Mouse (Mus musculus) intestine, embryonic 14.5 days (tissue): Measurements from ENCODE around the gene Nkain1. TPM values are rescaled to one million over a fixed set of nuclear protein-coding genes. Genes with fewer than 3 reads are reported as not detected.

ENCODE experiments used
- ATAC-seq: fragments of 200-750 bp; cut with Nextera tagmentation; replicated peaks from 2 replicates; pipeline ENCODE4 v1.8.0; 2017; ENCODE audit warnings: low read depth, moderate number of reproducible peaks, moderate TSS enrichment, moderate library complexity; ENCODE audit not compliant: low FRiP score, low TSS enrichment
- DNase-seq: peaks from one replicate; pipeline ENCODE4 v3.0.0-alpha.2; 2018; ENCODE audit warnings: low spot score
- H3K27ac ChIP-seq: fragments of 300-500 bp; sonication (generic); 2 replicates; pipeline ENCODE4 v1.5.1; 2014; ENCODE audit warnings: low read depth, mild to moderate bottlenecking, control low read depth
- H3K27me3 ChIP-seq: fragments of 300-500 bp; sonication (generic); replicated peaks from 2 replicates; pipeline ENCODE4 v1.6.1; 2014; ENCODE audit warnings: low read length, control low read depth; ENCODE audit not compliant: control insufficient read depth, insufficient read depth
- H3K36me3 ChIP-seq: fragments of 300-500 bp; sonication (generic); 2 replicates; pipeline ENCODE4 v1.6.1; 2014; ENCODE audit warnings: low read length, control low read depth; ENCODE audit not compliant: control insufficient read depth, insufficient read depth
- H3K4me1 ChIP-seq: fragments of 300-500 bp; sonication (generic); replicated peaks from 2 replicates; pipeline ENCODE4 v1.6.1; 2014; ENCODE audit warnings: low read length, control low read depth, mixed read lengths; ENCODE audit not compliant: control insufficient read depth, insufficient read depth
- H3K4me2 ChIP-seq: fragments of 300-500 bp; sonication (generic); 2 replicates; pipeline ENCODE4 v1.6.1; 2014; ENCODE audit warnings: low read length
- H3K4me3 ChIP-seq: fragments of 300-500 bp; sonication (generic); 2 replicates; pipeline ENCODE4 v1.5.1; 2014; ENCODE audit warnings: low read depth, low read length, control low read depth, mixed read lengths
- H3K9ac ChIP-seq: fragments of 300-500 bp; sonication (generic); 2 replicates; pipeline ENCODE4 v1.6.1; 2014; ENCODE audit warnings: mild to moderate bottlenecking, low read length
- H3K9me3 ChIP-seq: fragments of 300-500 bp; sonication (generic); 2 replicates; pipeline ENCODE4 v1.6.1; 2016; ENCODE audit warnings: low read length, control low read depth; ENCODE audit not compliant: control insufficient read depth
- WGBS: fragments of 180-500 bp; shearing (Covaris S2); extraction: QIAGEN DNeasy Blood & Tissue Kit; methylation state at CpG from one replicate; pipeline ENCODE4 v1.1.7; 2014; 5-methylcytosine and 5-hydroxymethylcytosine counted together
- polyA plus RNA-seq: library from polyadenylated mRNA; unstranded; fragments of >200 nt; fragmentation: Nextera tagmentation; extraction: Ambion mirVana; gene quantifications from 2 replicates; pipeline ENCODE4 v1.2.1, GENCODE M21; 2014

Nkain1 gene
- polyA plus RNA-seq, 1 experiment from 2014 or later: 3.1 TPM

DNA sequence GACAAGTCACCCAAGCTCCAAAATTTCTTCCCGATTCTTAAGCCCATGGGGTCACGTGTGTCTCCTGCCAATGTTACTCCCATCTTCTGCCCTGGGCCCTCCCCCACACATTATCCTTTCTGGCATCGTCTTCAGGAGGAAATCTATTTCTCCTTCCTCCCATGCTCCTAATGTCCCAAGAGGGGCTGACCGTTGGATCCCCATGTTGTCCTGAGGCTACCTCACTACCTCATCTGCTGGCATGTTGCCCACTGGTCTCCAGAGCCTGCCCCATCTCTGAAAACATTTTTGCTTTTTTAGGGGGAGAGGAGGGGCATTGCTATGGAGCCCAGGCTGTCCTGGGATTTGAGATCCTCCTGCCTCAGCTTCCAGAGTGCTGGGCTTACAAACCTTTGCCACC is 30.9 kb downstream of the Nkain1 start:
- ATAC-seq (no peak), DNase-seq (no peak)
- Histone ChIP-seq H3K4me3 (no peak overlapping the region), H3K27me3 (no peaks in the 10 kb centered on the region), H3K36me3 (no peaks in the 10 kb centered on the region), H3K9ac (no peak overlapping the region), H3K4me2 (no peak overlapping the region), H3K9me3 (no peaks in the 10 kb centered on the region), H3K27ac (no peak overlapping the region), H3K4me1 (peaks cover 8% of the 10 kb centered on the region)
- WGBS: 75% methylated on average over 4 of the region's 4 CpGs

DNA sequence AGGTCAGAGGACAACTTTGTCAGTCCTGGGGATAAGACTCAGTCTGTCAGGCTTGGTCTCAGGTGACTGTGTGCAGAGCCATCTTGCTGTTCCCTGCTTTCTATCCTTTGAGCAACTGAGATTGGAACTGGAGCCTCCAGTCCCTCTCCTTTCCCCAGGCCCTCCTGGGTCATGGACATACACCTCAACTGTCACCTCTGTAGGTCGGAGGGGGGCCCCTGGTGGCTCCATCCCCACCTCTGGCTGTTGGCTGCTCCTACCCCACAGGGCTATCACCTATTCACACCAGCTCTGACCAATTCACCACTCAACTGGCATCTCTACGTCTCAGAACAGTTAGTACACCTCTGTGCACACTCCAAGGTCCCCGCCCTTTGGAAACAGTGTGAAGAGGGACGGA is 33.1 kb downstream of the Nkain1 start:
- no peak overlapping the region for H3K27ac ChIP-seq
- 85% methylated on average over 4 of the region's 4 CpGs for WGBS
- no peak for ATAC-seq
- H3K9me3 ChIP-seq: no peaks in the 10 kb centered on the region
- H3K4me2 ChIP-seq: no peak overlapping the region
- no peaks in the 10 kb centered on the region for H3K27me3 ChIP-seq
- DNase-seq: no peak
- H3K36me3 ChIP-seq: no peaks in the 10 kb centered on the region
- no peak overlapping the region for H3K4me3 ChIP-seq
- no peak overlapping the region for H3K9ac ChIP-seq
- H3K4me1 ChIP-seq: no peaks in the 10 kb centered on the region

DNA sequence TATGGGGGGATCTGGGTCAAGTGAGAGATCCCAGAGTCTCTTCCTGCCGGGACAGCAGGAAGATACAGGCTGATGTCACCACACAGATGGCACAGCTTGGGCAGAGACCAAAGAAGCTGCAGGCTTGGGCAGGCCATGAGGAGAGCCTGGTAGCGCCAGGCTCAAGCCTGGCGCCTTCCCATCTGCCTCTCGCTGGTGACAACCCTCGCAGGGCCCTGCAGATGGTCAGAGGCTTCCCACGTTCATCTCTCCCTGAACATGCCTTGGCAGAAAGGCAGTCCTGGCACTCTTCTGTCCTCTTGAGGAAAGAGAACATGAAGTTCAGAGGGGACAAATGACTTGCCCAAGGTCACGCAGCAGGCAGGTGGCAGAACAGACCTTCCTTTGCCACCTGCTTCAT is 34.3 kb downstream of the Nkain1 start:
- Histone ChIP-seq H3K4me1 (no peaks in the 10 kb centered on the region), H3K9me3 (no peaks in the 10 kb centered on the region), H3K4me3 (no peak overlapping the region), H3K27ac (no peak overlapping the region), H3K4me2 (no peak overlapping the region), H3K36me3 (no peaks in the 10 kb centered on the region), H3K9ac (no peak overlapping the region), H3K27me3 (no peaks in the 10 kb centered on the region)
- no peak for DNase-seq
- no peak for ATAC-seq
- WGBS: 91% methylated on average over 7 of the region's 7 CpGs

DNA sequence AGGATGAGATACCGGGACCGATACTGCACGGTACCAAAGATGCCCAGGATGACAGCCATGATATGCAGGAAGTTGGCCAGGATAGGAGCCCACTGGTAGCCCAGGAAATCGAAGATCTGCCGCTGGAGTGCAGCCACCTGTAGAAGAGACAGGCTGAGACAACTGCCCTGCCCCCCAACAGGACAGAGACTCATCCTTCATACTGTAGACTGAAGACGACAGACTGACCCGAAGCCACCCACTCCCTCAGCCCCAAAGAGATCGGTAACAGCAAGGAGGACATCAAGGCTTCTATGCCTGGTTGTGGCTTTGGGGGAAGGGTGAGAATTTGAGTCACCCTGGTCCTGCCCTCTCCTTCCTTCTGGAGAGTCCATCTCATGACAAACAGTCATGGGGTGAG is 34.9 kb downstream of the Nkain1 start:
- Histone ChIP-seq H3K9ac (no peak overlapping the region), H3K4me3 (no peak overlapping the region), H3K36me3 (no peaks in the 10 kb centered on the region), H3K9me3 (no peaks in the 10 kb centered on the region), H3K27ac (no peak overlapping the region), H3K4me2 (no peak overlapping the region), H3K4me1 (no peaks in the 10 kb centered on the region), H3K27me3 (no peaks in the 10 kb centered on the region)
- DNase-seq (no peak), ATAC-seq (no peak)
- WGBS: 81% methylated on average over 8 of the region's 8 CpGs

DNA sequence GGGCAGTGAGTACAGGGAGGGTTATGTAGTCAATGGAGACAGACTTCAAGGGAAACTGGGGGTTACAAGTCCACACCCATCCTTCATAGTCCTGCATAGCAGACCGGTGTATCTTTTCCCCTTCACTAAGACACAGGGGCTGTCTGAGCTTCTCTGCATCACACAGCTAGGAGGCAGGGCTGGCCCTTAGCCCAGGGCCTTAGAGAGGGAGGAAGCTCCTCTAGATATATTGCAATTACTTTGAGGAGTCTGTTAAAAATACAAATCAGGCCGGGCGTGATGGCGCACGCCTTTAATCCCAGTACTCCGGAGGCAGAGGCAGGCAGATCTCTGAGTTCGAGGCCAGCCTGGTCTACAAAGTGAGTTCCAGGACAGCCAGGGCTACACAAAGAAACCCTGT is 36.6 kb downstream of the Nkain1 start:
- Histone ChIP-seq H3K9ac (no peak overlapping the region), H3K27ac (no peak overlapping the region), H3K4me1 (no peaks in the 10 kb centered on the region), H3K36me3 (no peaks in the 10 kb centered on the region), H3K27me3 (no peaks in the 10 kb centered on the region), H3K4me3 (no peak overlapping the region), H3K4me2 (no peak overlapping the region), H3K9me3 (no peaks in the 10 kb centered on the region)
- ATAC-seq (no peak), DNase-seq (no peak)
- 96% methylated on average over 7 of the region's 7 CpGs for WGBS

DNA sequence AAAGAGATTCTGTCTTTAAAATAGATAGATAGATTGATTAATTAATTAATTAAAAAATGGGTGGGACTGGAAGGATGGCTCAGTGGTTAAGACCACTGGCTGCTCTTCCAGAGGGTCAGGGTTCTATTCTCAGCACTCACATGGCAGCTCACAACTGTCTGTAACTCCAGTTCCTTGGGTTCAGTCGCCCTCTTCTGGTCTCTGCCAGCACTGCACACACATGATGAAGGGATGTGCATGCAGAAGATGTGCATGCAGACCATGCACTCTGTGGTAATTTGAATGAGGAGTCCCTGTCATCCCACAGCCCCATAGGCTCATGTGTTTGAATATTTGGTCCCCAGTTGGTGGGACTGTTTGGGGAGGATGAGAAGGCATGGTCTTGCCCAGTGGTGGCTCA is 38.2 kb downstream of the Nkain1 start:
- Histone ChIP-seq H3K9ac (no peak overlapping the region), H3K4me2 (no peak overlapping the region), H3K9me3 (no peaks in the 10 kb centered on the region), H3K27ac (no peak overlapping the region), H3K4me1 (no peaks in the 10 kb centered on the region), H3K27me3 (no peaks in the 10 kb centered on the region), H3K36me3 (no peaks in the 10 kb centered on the region), H3K4me3 (no peak overlapping the region)
- 77% methylated on average over 1 of the region's 1 CpGs for WGBS
- no peak for DNase-seq
- ATAC-seq: no peak

DNA sequence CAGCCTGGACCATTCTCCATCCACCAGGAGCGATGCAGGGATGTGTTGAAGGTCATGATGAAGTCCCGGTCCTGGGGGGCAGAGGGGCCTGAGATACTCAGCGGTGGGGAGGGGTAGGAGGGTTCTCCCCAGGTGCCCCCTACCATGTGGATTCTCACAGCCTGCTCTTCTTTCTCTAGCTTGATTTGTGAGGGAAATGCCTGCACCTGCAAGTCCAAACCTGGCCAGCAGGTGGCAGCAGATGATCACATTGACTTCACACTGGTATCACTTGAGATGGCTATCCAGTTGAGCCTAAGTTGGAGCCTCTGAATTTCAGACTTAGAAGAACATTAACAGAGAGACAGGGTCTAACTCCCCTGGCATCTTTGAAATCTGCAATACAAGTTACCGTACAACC is 40.0 kb downstream of the Nkain1 start:
- 32% methylated on average over 4 of the region's 4 CpGs for WGBS
- ATAC-seq: 0 out of 2 replicates have a peak, but pooled peaks have one; percentile 36
- H3K9ac ChIP-seq: no peak overlapping the region

DNA sequence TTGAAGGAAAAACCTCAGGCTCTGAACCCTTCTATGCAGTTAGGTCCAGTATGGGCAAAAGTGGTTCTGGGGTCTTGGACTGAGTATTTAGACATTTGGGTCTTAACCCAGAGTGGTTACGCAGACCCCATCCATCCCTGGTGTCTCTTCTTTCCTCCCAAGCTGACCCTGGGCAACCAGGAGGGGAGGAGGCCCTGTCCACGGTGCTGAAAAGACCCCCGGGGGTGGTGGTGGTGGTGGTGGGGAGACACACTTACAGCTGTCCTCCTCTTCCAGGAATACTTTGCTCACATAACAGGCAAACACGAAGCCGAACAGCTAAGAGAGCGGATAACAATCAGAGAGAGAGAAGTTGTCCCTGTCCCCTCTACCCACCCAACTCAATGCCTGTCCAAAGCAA is 41.6 kb downstream of the Nkain1 start:
- Histone ChIP-seq H3K4me1 (no peaks in the 10 kb centered on the region), H3K9me3 (no peaks in the 10 kb centered on the region), H3K27me3 (no peaks in the 10 kb centered on the region), H3K27ac (no peak overlapping the region), H3K9ac (no peak overlapping the region), H3K36me3 (peaks cover 5% of the 10 kb centered on the region; the same call in 1 of the 2 replicates), H3K4me2 (no peak overlapping the region), H3K4me3 (no peak overlapping the region)
- 59% methylated on average over 6 of the region's 6 CpGs for whole genome bisulfite sequencing
- no peak for DNase-seq
- no peak for ATAC-seq

More for the DNA sequence above, 40.0 kb downstream of the Nkain1 start:
- Histone ChIP-seq H3K27ac (no peak overlapping the region), H3K27me3 (no peaks in the 10 kb centered on the region), H3K36me3 (peaks cover 5% of the 10 kb centered on the region; the same call in 1 of the 2 replicates), H3K4me3 (no peak overlapping the region), H3K9me3 (no peaks in the 10 kb centered on the region), H3K4me2 (no peak overlapping the region), H3K4me1 (no peaks in the 10 kb centered on the region)
- DNase-seq: peak; percentile 99

DNA sequence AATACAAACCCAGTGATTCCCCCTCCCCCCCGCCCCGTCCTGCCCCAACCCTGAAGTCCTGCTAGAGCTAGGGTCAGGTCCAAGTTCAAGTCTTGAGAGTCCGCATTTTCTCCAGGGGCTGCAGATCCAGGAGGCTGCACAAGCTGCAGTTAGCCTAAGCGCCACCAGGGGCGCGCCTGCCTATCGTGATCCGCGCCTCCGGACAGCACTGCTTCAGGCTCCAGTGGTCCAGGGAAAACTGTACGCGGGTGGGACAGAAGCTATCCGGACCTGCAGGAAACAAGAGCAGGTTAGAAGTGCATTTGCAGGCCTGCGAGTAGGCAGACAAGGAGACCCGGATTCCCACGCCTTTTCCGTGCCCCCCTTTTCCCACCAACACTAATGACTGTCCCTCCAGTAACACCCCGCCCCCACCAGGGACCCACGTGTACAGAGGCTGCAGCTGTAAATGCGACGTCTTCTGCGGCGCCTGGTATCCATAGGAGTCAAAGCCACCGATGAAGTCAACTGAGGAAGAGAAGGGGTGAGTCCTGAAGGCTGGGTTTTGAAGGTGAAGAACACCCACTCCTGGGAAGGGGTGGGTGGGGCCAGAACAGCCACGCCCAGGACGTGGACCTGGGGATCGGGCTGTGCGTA is 42.2 kb downstream of the Nkain1 start:
- Histone ChIP-seq H3K27me3 (no peaks in the 10 kb centered on the region), H3K9me3 (no peaks in the 10 kb centered on the region), H3K36me3 (peaks cover 5% of the 10 kb centered on the region; the same call in 1 of the 2 replicates), H3K4me1 (no peaks in the 10 kb centered on the region), H3K4me2 (peak overlapping the region; percentile 46), H3K27ac (no peak overlapping the region), H3K4me3 (no peak overlapping the region), H3K9ac (no peak overlapping the region)
- DNase-seq: peak; percentile 88
- 0 out of 2 replicates have a peak, but pooled peaks have one; percentile 55 for ATAC-seq
- 17% methylated on average over 28 of the region's 28 CpGs for WGBS
